Mouse (Mus musculus) forebrain, postnatal 0 days (tissue): ENCODE data around the gene Smarcad1. TPM values are rescaled to one million over a fixed set of nuclear protein-coding genes. Genes with fewer than 3 reads are reported as not detected.
"Not testable (repeated sequence)": the region's sequence is repeated elsewhere in the genome, so short reads cannot be mapped to it uniquely, and the experiment has no call there.

Experiments
- ATAC-seq: fragments of 200-750 bp; cut with Nextera tagmentation; 2 replicates; pipeline ENCODE4 v1.8.0; 2017; ENCODE audit warnings: mild to moderate bottlenecking, moderate library complexity
- DNase-seq: peaks from one replicate; pipeline ENCODE4 v3.0.0-alpha.2; 2015
- H3K27ac ChIP-seq: fragments of 300-500 bp; sonication (generic); 2 replicates; pipeline ENCODE4 v1.5.1; 2014; ENCODE audit warnings: low read depth, mild to moderate bottlenecking, antibody characterized with exemption, low read length, moderate library complexity, mixed read lengths
- H3K27me3 ChIP-seq: fragments of 300-500 bp; sonication (generic); 2 replicates; pipeline ENCODE4 v1.6.1; 2014; ENCODE audit warnings: mild to moderate bottlenecking, low read length, mixed read lengths; ENCODE audit not compliant: insufficient read depth
- H3K36me3 ChIP-seq: fragments of 300-500 bp; sonication (generic); 2 replicates; pipeline ENCODE4 v1.6.1; 2014; ENCODE audit warnings: mild to moderate bottlenecking, moderate library complexity; ENCODE audit not compliant: insufficient read depth
- H3K4me1 ChIP-seq: fragments of 300-500 bp; sonication (generic); 2 replicates; pipeline ENCODE4 v1.6.1; 2014; ENCODE audit warnings: antibody characterized with exemption; ENCODE audit not compliant: insufficient read depth
- H3K4me2 ChIP-seq: fragments of 300-500 bp; sonication (generic); 2 replicates; pipeline ENCODE4 v1.6.1; 2014; ENCODE audit warnings: low read depth, mild to moderate bottlenecking, moderate library complexity
- H3K4me3 ChIP-seq: fragments of 300-500 bp; sonication (generic); 2 replicates; pipeline ENCODE4 v1.5.1; 2014; ENCODE audit warnings: low read depth, low read length, mixed read lengths
- H3K9ac ChIP-seq: fragments of 300-500 bp; sonication (generic); 2 replicates; pipeline ENCODE4 v1.6.1; 2014; ENCODE audit warnings: mild to moderate bottlenecking
- H3K9me3 ChIP-seq: fragments of 300-500 bp; sonication (generic); 2 replicates; pipeline ENCODE4 v1.6.1; 2016; ENCODE audit warnings: low read length
- CTCF ChIP-seq: sonication (generic); IDR thresholded peaks from 2 replicates; pipeline ENCODE4 v1.5.1; 2016; ENCODE audit warnings: antibody characterized with exemption, control low read depth, low read depth
- WGBS: fragments of 180-500 bp; shearing (Covaris S2); extraction: QIAGEN DNeasy Blood & Tissue Kit; methylation state at CpG from one replicate; pipeline ENCODE4 v1.1.7; 2014; 5-methylcytosine and 5-hydroxymethylcytosine counted together
- polyA plus RNA-seq: library from polyadenylated mRNA; unstranded; fragments of >200 nt; fragmentation: Nextera tagmentation; extraction: Ambion mirVana; gene quantifications from 2 replicates; pipeline ENCODE4 v1.2.1, GENCODE M21; 2015
- total RNA-seq: library from RNA; depleted of rRNA; stranded (reverse); fragments of >200 nt; gene quantifications from 2 replicates; pipeline ENCODE4 v1.2.3, GENCODE M21; 2014; rRNA removed

Gene Smarcad1
- total RNA-seq = 67.6 and 99.8 TPM in 2 replicates
- 40.3 and 46.4 TPM in 2 replicates for polyA plus RNA-seq

DNA sequence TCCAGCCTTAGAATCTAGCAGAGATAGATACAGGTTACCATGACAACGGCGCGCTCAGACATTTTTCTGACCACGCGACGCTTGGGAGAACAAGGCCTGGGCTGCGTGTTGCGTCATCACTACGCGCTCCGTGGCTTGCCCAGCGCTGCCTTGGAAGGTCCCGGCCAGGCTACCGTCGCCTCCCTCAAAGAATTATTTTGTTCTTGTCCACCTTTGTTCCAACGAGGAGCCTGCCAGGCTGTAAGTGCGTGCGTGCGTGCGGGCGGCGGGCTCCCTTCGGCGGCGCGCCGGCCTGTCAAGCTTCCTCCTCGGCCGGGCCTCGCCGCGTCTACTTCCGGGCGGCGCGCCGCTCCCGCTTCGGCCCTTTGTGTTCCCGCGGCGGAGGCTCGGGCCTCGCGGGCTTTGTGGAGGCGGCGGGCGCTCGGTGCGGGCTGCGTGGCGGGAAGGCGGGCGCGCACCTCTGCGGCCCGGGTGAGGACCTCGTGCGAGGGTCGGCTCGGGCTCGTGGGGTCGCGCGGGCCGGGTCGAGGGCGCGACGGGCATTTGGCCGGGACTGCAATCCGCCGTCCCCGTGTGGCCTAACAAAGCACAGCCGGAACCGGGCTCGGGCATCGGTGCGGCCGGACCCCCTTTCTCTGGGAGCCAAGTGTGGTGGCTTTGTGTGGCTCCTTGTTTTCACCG is at the start of gene Smarcad1:
Smarcad1 (plus strand) TSS at position 93 of the 681 bp plus-strand sequence.
- 3% methylated on average over 81 of the region's 81 CpGs for whole genome bisulfite sequencing
- ATAC-seq = peak; percentile 96
- peaks cover 13% of the 10 kb centered on the region for H3K36me3 ChIP-seq

DNA sequence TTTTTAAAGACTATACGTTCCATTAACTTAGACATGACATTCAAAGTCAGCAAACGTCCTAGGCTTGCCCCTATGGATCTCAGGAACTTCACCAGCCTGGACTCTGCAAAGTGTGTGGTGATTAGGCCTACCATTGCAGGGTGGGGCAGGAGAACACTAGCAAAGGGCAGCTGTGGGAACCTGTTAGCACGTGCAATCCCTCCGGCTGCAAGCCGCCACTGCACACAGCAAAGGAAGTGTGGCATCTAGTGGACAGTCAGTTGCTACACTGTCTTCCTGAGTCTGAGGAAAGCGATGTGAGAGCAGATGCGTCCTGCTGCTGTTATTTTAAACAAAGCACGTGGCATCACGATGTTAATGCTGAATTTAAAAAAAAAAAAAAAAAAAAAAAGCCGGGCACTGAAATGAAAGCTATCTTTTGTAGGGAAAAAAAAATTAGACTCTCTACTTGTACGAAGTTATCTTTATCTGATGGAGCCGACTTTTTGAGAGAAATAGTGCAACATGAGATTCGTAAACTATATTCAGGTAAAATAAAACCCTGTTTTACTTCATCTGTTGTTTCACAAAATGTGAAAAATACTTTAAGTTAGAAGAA is 45.5 kb upstream of the Smarcad1 start:
- no peak overlapping the region for H3K4me2 ChIP-seq
- no peaks in the 10 kb centered on the region for H3K36me3 ChIP-seq
- no peak overlapping the region for H3K27ac ChIP-seq
- ATAC-seq (peak; percentile 73), DNase-seq (peak; percentile 15)
- H3K4me3 ChIP-seq = no peak overlapping the region
- TF ChIP-seq CTCF = peak; percentile 70
- H3K9ac ChIP-seq = no peak overlapping the region
- 41% methylated on average over 13 of the region's 13 CpGs for WGBS
- H3K27me3 ChIP-seq = no peaks in the 10 kb centered on the region
- H3K4me1 ChIP-seq = no peaks in the 10 kb centered on the region
- no peaks in the 10 kb centered on the region for H3K9me3 ChIP-seq

More for the DNA sequence above, at the start of gene Smarcad1:
- no peaks in the 10 kb centered on the region for H3K9me3 ChIP-seq
- peak within 1 kb of the TSS; percentile 98 for H3K27ac ChIP-seq
- peak; percentile 99 for DNase-seq
- H3K4me3 ChIP-seq = peak within 1 kb of the TSS; percentile 71
- H3K4me1 ChIP-seq = peaks cover 5% of the 10 kb centered on the region; the same call in 1 of the 2 replicates
- H3K9ac ChIP-seq = peak within 1 kb of the TSS; percentile 95
- H3K27me3 ChIP-seq = no peaks in the 10 kb centered on the region
- H3K4me2 ChIP-seq = peak within 1 kb of the TSS; percentile 74
- peak; percentile 25; the same call in 1 of the 2 replicates for TF ChIP-seq CTCF

DNA sequence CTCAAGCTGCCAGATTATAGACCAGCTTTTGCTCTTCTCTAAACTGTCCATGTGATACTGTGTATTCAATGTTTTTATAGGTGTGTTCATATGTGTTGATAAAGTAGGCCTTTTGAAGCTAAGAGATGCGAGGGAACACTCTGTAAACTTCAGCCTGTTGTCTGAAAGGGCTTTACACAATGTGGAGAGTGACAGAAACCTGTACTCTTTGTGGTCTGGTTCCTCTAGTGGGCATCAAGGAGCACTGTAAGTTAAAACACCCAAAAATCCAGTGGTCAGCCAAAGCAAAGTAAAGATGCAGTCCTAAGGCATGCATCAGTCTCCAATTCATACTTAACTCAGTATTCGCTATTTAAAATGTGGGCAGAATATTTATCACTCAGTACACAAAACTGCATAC is 44.6 kb upstream of the Smarcad1 start:
- Histone ChIP-seq H3K9me3 (no peaks in the 10 kb centered on the region), H3K9ac (no peak overlapping the region), H3K4me1 (no peaks in the 10 kb centered on the region), H3K36me3 (no peaks in the 10 kb centered on the region), H3K4me3 (no peak overlapping the region), H3K27ac (no peak overlapping the region), H3K27me3 (no peaks in the 10 kb centered on the region), H3K4me2 (no peak overlapping the region)
- 91% methylated on average over 2 of the region's 2 CpGs for WGBS
- no peak for ATAC-seq
- TF ChIP-seq CTCF = no peak
- DNase-seq = no peak

DNA sequence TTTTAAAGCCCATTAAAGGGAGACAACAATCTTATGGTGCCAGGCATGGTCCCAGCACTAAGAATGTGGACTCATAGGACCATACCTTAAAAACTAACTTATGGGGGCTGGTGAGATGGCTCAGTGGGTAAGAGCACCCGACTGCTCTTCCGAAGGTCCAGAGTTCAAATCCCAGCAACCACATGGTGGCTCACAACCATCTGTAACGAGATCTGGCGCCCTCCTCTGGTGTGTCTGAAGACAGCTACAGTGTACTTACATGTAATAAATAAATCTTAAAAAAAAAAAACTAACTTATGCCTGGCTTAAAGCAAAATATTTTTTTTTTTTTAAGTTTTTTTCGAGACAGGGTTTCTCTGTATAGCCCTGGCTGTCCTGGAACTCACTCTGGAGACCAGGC is 41.6 kb upstream of the Smarcad1 start:
- H3K9ac ChIP-seq, H3K27me3 ChIP-seq, H3K4me1 ChIP-seq, DNase-seq, H3K9me3 ChIP-seq, H3K27ac ChIP-seq, H3K4me2 ChIP-seq, H3K36me3 ChIP-seq, H3K4me3 ChIP-seq, ATAC-seq: not testable (repeated sequence)
- 76% methylated on average over 5 of the region's 5 CpGs for WGBS

DNA sequence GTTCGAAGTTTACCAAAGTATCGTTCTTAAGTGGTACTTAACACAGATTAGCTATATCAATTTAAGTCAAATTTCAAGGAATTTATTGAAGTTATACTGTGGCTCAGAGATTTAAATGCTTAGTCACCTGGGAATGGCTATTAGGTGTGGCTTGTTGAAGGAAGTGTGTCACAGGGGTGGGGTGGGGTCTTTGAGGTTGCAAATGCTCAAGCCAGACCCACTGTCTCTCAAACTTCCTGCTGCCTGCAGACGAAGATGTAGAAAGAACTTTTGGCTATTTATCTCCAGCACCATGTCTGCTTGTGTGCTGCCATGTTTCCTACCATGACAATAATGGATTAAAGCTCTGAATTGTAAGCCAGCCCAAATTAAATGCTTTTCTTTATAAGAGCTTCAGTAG is 40.2 kb upstream of the Smarcad1 start:
- Histone ChIP-seq H3K4me2 (no peak overlapping the region), H3K9ac (no peak overlapping the region), H3K4me3 (no peak overlapping the region), H3K36me3 (no peaks in the 10 kb centered on the region), H3K9me3 (no peaks in the 10 kb centered on the region), H3K27ac (no peak overlapping the region), H3K27me3 (no peaks in the 10 kb centered on the region), H3K4me1 (no peaks in the 10 kb centered on the region)
- DNase-seq (no peak), ATAC-seq (no peak)
- 81% methylated on average over 3 of the region's 3 CpGs for WGBS
- no peak for TF ChIP-seq CTCF

GRCm38 (mm10) chr6:65008836-65009235 is 33.5 kb upstream of the Smarcad1 start:
- Histone ChIP-seq H3K4me3 (no peak overlapping the region), H3K27me3 (no peaks in the 10 kb centered on the region), H3K9me3 (no peaks in the 10 kb centered on the region), H3K4me1 (no peaks in the 10 kb centered on the region), H3K27ac (no peak overlapping the region), H3K36me3 (no peaks in the 10 kb centered on the region), H3K9ac (no peak overlapping the region), H3K4me2 (no peak overlapping the region)
- 81% methylated on average over 5 of the region's 5 CpGs for WGBS
- no peak for ATAC-seq
- DNase-seq = no peak
- TF ChIP-seq CTCF = no peak

DNA sequence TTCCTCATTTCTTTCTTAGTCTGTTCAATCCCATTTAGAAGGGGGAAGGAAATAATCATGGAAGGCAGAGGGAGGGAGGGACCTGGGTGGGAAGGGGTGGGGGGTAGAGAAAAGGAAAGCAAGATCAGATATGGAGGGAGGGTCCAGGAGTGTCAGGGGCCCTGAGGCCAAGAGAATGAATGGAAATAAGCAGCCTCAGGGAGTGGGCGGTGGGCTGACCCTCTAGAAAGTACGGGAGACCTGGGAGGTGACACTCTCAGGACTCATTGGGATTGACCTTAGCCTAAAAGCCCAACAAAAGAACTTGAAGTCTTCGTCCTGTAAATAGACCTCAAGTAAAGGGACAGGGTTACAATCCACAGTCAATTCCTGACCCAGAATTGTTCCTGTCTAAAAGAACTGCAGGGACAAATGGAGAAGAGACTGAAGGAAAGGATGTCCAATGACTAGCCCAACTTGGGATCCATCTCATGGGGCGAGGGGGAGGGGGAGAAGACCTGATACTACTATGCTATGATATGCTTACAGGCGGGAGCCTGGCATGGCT is 30.9 kb upstream of the Smarcad1 start:
- H3K4me1 ChIP-seq = no peaks in the 10 kb centered on the region
- no peaks in the 10 kb centered on the region for H3K27me3 ChIP-seq
- no peak for TF ChIP-seq CTCF
- no peak overlapping the region for H3K4me2 ChIP-seq
- no peak for ATAC-seq
- no peak overlapping the region for H3K4me3 ChIP-seq
- no peak for DNase-seq
- H3K36me3 ChIP-seq = no peaks in the 10 kb centered on the region
- WGBS = 82% methylated on average over 5 of the region's 5 CpGs
- no peaks in the 10 kb centered on the region for H3K9me3 ChIP-seq
- H3K9ac ChIP-seq = no peak overlapping the region
- no peak overlapping the region for H3K27ac ChIP-seq
